In genomic region chr9:108343331-108343730, GRCm38 (mm10) we compare ENCODE assay signal across 13 mouse cellular contexts. TPM values are rescaled to one million over a fixed set of nuclear protein-coding genes. Genes with fewer than 3 reads are reported as not detected.
DNase-seq lines count a peak whose midpoint lies in the region; ATAC-seq and TF ChIP-seq lines count a peak whose summit lies in the region.
"Had no signal": no experiment of that assay in that cellular context is flagged by ENCODE, and none has a peak within 500 bp of the region (broad histone marks: within the 10 kb centered on the region; RNA-seq: fewer than 3 reads in every experiment).

No protein-coding gene starts in this region.

- no peak overlapping the region; the same call in 1 of the 2 replicates for H3K27ac ChIP-seq in heart, embryonic 13.5 days (replicated peaks)
- peak overlapping the region; percentile 52 for H3K27ac ChIP-seq in ES-Bruce4 (ENCODE audit: insufficient read depth, low read length)
- H3K27ac ChIP-seq in brown adipose tissue, adult 24 weeks (replicated peaks; ENCODE audit: low read depth, low read length): peak overlapping the region; percentile 86
- H3K27ac ChIP-seq in liver, embryonic 14.5 days: peak overlapping the region; percentile 99
- no peak overlapping the region for H3K27ac ChIP-seq in hindbrain, embryonic 14.5 days
- H3K27ac ChIP-seq: heart, embryonic 15.5 days; hindbrain, embryonic 15.5 days; neural tube, embryonic 15.5 days had no signal

- TF ChIP-seq CTCF in ES-Bruce4 (IDR thresholded peaks at IDR 0.05; ENCODE audit: low read depth, low read length): no peak
- no peak for TF ChIP-seq CTCF in liver, embryonic 14.5 days (IDR thresholded peaks at IDR 0.05; ENCODE audit: low read depth)

- H3K27me3 ChIP-seq in heart, embryonic 13.5 days (replicated peaks): no peaks in the 10 kb centered on the region
- no peaks in the 10 kb centered on the region for H3K27me3 ChIP-seq in ES-Bruce4 (ENCODE audit: control insufficient read depth, insufficient read depth, low read length, poor library complexity, severe bottlenecking)
- H3K27me3 ChIP-seq in liver, embryonic 14.5 days (ENCODE audit: control insufficient read depth, insufficient read depth, low read length): no peaks in the 10 kb centered on the region
- H3K27me3 ChIP-seq in hindbrain, embryonic 14.5 days (ENCODE audit: control insufficient read depth, insufficient read depth, low read length): no peaks in the 10 kb centered on the region
- H3K27me3 ChIP-seq: heart, embryonic 15.5 days; hindbrain, embryonic 15.5 days; neural tube, embryonic 15.5 days had no signal

- no peak for DNase-seq in heart, adult 8-10 months (ENCODE audit: low spot score)
- peak in 1 of 3 experiments; percentile 41 for DNase-seq in liver, embryonic 14.5 days (ENCODE audit: low read depth in 3 of 3, low spot score in 3 of 3)
- DNase-seq in cerebellum, adult 18-20 months: no peak
- no peak for DNase-seq in hindbrain, embryonic 14.5 days (ENCODE audit: low spot score)
- no peak for DNase-seq in thymus, postnatal 25 days
- DNase-seq: midbrain, embryonic 14.5 days had no signal

- peaks cover 2% of the 10 kb centered on the region; the same call in 1 of the 2 replicates for H3K36me3 ChIP-seq in heart, embryonic 13.5 days
- no peaks in the 10 kb centered on the region for H3K36me3 ChIP-seq in ES-Bruce4 (ENCODE audit: control insufficient read depth, insufficient read depth, low read length, poor library complexity, severe bottlenecking)
- peaks cover 24% of the 10 kb centered on the region for H3K36me3 ChIP-seq in liver, embryonic 14.5 days (replicated peaks; ENCODE audit: control insufficient read depth, insufficient read depth, low read depth)
- no peaks in the 10 kb centered on the region for H3K36me3 ChIP-seq in hindbrain, embryonic 14.5 days (replicated peaks; ENCODE audit: control insufficient read depth, insufficient read depth)
- H3K36me3 ChIP-seq: heart, embryonic 15.5 days; hindbrain, embryonic 15.5 days; neural tube, embryonic 15.5 days had no signal

- no peak overlapping the region for H3K4me3 ChIP-seq in heart, embryonic 13.5 days
- H3K4me3 ChIP-seq in ES-Bruce4 (ENCODE audit: low read depth, low read length): no peak overlapping the region
- H3K4me3 ChIP-seq in brown adipose tissue, adult 24 weeks (ENCODE audit: insufficient read depth, low read depth, low read length): no peak overlapping the region
- H3K4me3 ChIP-seq in liver, embryonic 14.5 days (ENCODE audit: insufficient read depth in 1 of 2, low read depth in 2 of 2, low read length in 2 of 2): no peak overlapping the region
- no peak overlapping the region for H3K4me3 ChIP-seq in hindbrain, embryonic 14.5 days (replicated peaks; ENCODE audit: low read length)
- H3K4me3 ChIP-seq: heart, embryonic 15.5 days; hindbrain, embryonic 15.5 days; neural tube, embryonic 15.5 days had no signal

- peaks cover 42% of the 10 kb centered on the region for H3K4me1 ChIP-seq in heart, embryonic 13.5 days
- peaks cover 3% of the 10 kb centered on the region for H3K4me1 ChIP-seq in ES-Bruce4 (ENCODE audit: control insufficient read depth, insufficient read depth, low read length)
- peaks cover 9% of the 10 kb centered on the region for H3K4me1 ChIP-seq in brown adipose tissue, adult 24 weeks (ENCODE audit: control insufficient read depth, insufficient read depth, insufficient read length, low read length)
- H3K4me1 ChIP-seq in liver, embryonic 14.5 days (replicated peaks; ENCODE audit: control insufficient read depth in 2 of 2, insufficient read depth in 2 of 2, low read length in 1 of 2): peaks cover 47 to 63% of the 10 kb centered on the region in 2 experiments
- peaks cover 21% of the 10 kb centered on the region for H3K4me1 ChIP-seq in hindbrain, embryonic 14.5 days (replicated peaks; ENCODE audit: control insufficient read depth, insufficient read depth, low read length)

- H3K4me2 ChIP-seq in heart, embryonic 13.5 days: peak overlapping the region; percentile 33; the same call in 1 of the 2 replicates
- H3K4me2 ChIP-seq in liver, embryonic 14.5 days (ENCODE audit: low read depth): peak overlapping the region; percentile 95
- H3K4me2 ChIP-seq in hindbrain, embryonic 14.5 days (replicated peaks): no peak overlapping the region
- H3K4me2 ChIP-seq: heart, embryonic 15.5 days; hindbrain, embryonic 15.5 days; neural tube, embryonic 15.5 days had no signal

- no peak for ATAC-seq in heart, embryonic 13.5 days (ENCODE audit: extremely low read depth, insufficient number of reproducible peaks, low FRiP score, low TSS enrichment)
- no peak for ATAC-seq in liver, embryonic 14.5 days (ENCODE audit: insufficient read depth)
- ATAC-seq in hindbrain, embryonic 14.5 days (ENCODE audit: low FRiP score): no peak

- 0 out of 2 replicates have a peak overlapping the region, but pooled peaks have one; percentile 19 for H3K9ac ChIP-seq in heart, embryonic 13.5 days
- H3K9ac ChIP-seq in ES-Bruce4 (ENCODE audit: low read depth, poor library complexity, severe bottlenecking): no peak overlapping the region
- H3K9ac ChIP-seq in liver, embryonic 14.5 days (replicated peaks): peak overlapping the region; percentile 100
- no peak overlapping the region for H3K9ac ChIP-seq in hindbrain, embryonic 14.5 days
- H3K9ac ChIP-seq: heart, embryonic 15.5 days; hindbrain, embryonic 15.5 days; neural tube, embryonic 15.5 days had no signal

- no peak for TF ChIP-seq EP300 in ES-Bruce4 (IDR thresholded peaks at IDR 0.05; ENCODE audit: insufficient read depth, low read depth, low read length)
- TF ChIP-seq EP300 in liver, embryonic 14.5 days (IDR thresholded peaks at IDR 0.05; ENCODE audit: low read depth): no peak

- no peaks in the 10 kb centered on the region for H3K9me3 ChIP-seq in heart, embryonic 13.5 days
- no peaks in the 10 kb centered on the region for H3K9me3 ChIP-seq in ES-Bruce4 (replicated peaks; ENCODE audit: control insufficient read depth, insufficient read depth, low read length, poor library complexity, severe bottlenecking)
- no peaks in the 10 kb centered on the region for H3K9me3 ChIP-seq in liver, embryonic 14.5 days (ENCODE audit: control insufficient read depth, low read length)
- no peaks in the 10 kb centered on the region for H3K9me3 ChIP-seq in hindbrain, embryonic 14.5 days (ENCODE audit: control insufficient read depth, low read length)
- H3K9me3 ChIP-seq: heart, embryonic 15.5 days; hindbrain, embryonic 15.5 days; neural tube, embryonic 15.5 days had no signal

- no peak for TF ChIP-seq POLR2A in ES-Bruce4 (IDR thresholded peaks at IDR 0.05; ENCODE audit: insufficient read depth, low read length)

- 91% methylated on average over 3 of the region's 3 CpGs for WGBS in heart, embryonic 13.5 days
- 31% methylated on average over 3 of the region's 3 CpGs for WGBS in liver, embryonic 14.5 days (ENCODE audit: insufficient replicate concordance)
- 88% methylated on average over 3 of the region's 3 CpGs for WGBS in hindbrain, embryonic 14.5 days

RNA-seq across cellular contexts. Expression of gene Usp4, which starts 4.3 kb away (rescaled TPM):
- polyA plus RNA-seq in heart, embryonic 13.5 days (2015; fragmentation: Nextera tagmentation; extraction: Ambion mirVana): 80.6 and 86.7 TPM in 2 replicates
- 10 to 100 TPM; 77.0 to 83.3 (median 79.8) TPM for total RNA-seq in heart, adult 8-10 months (2022)
- 69.5 and 69.9 TPM in 2 replicates for polyA plus RNA-seq in ES-Bruce4 (2011; ENCODE audit: insufficient read depth, insufficient read length, low read depth, missing spikeins)
- polyA plus RNA-seq in brown adipose tissue, adult 24 weeks (2012; ENCODE audit: insufficient read depth, insufficient read length, missing spikeins): 48.4 and 52.8 TPM in 2 replicates
- 29.2 and 38.5 TPM in 2 replicates for polyA plus RNA-seq in liver, embryonic 14.5 days (2012; rRNA removed)
- 59.3 and 67.6 TPM in 2 replicates for polyA plus RNA-seq in liver, embryonic 14.5 days (2014; fragmentation: Nextera tagmentation; extraction: Ambion mirVana)
- 127 TPM in 2 replicates for polyA plus RNA-seq in hindbrain, embryonic 14.5 days (2014; fragmentation: Nextera tagmentation; extraction: Ambion mirVana)

RNA-seq across cellular contexts. Expression of gene Gpx1, which starts 4.6 kb away (rescaled TPM):
- 825 and 854 TPM in 2 replicates for polyA plus RNA-seq in heart, embryonic 13.5 days (2015; fragmentation: Nextera tagmentation; extraction: Ambion mirVana)
- total RNA-seq in heart, adult 8-10 months (2022): 100 to 1,000 TPM in 1 of 4 experiments, 10 to 100 TPM in 3; 67.6 to 101 (median 81.7) TPM
- 172 and 194 TPM in 2 replicates for polyA plus RNA-seq in ES-Bruce4 (2011; ENCODE audit: insufficient read depth, insufficient read length, low read depth, missing spikeins)
- polyA plus RNA-seq in brown adipose tissue, adult 24 weeks (2012; ENCODE audit: insufficient read depth, insufficient read length, missing spikeins): 770 and 989 TPM in 2 replicates
- polyA plus RNA-seq in liver, embryonic 14.5 days (2012; rRNA removed): 3,084 and 3,741 TPM in 2 replicates
- polyA plus RNA-seq in liver, embryonic 14.5 days (2014; fragmentation: Nextera tagmentation; extraction: Ambion mirVana): 6,910 and 6,914 TPM in 2 replicates
- 462 and 488 TPM in 2 replicates for polyA plus RNA-seq in hindbrain, embryonic 14.5 days (2014; fragmentation: Nextera tagmentation; extraction: Ambion mirVana)

RNA-seq across cellular contexts. Expression of gene Tcta, which starts 37.4 kb away (rescaled TPM):
- polyA plus RNA-seq in heart, embryonic 13.5 days (2015; fragmentation: Nextera tagmentation; extraction: Ambion mirVana): 31.2 and 32.6 TPM in 2 replicates
- 10 to 100 TPM; 66.6 to 85.9 (median 81.5) TPM for total RNA-seq in heart, adult 8-10 months (2022)
- 4.0 and 7.0 TPM in 2 replicates for polyA plus RNA-seq in ES-Bruce4 (2011; ENCODE audit: insufficient read depth, insufficient read length, low read depth, missing spikeins)
- polyA plus RNA-seq in brown adipose tissue, adult 24 weeks (2012; ENCODE audit: insufficient read depth, insufficient read length, missing spikeins): 24.2 and 32.4 TPM in 2 replicates
- 10.4 and 10.6 TPM in 2 replicates for polyA plus RNA-seq in liver, embryonic 14.5 days (2012; rRNA removed)
- polyA plus RNA-seq in liver, embryonic 14.5 days (2014; fragmentation: Nextera tagmentation; extraction: Ambion mirVana): 10.9 and 13.2 TPM in 2 replicates
- 49.5 and 59.9 TPM in 2 replicates for polyA plus RNA-seq in hindbrain, embryonic 14.5 days (2014; fragmentation: Nextera tagmentation; extraction: Ambion mirVana)

RNA-seq across cellular contexts. Expression of gene Rhoa, which starts 37.4 kb away (rescaled TPM):
- polyA plus RNA-seq in heart, embryonic 13.5 days (2015; fragmentation: Nextera tagmentation; extraction: Ambion mirVana): 332 and 341 TPM in 2 replicates
- total RNA-seq in heart, adult 8-10 months (2022): 100 to 1,000 TPM; 196 to 229 (median 224) TPM
- 429 and 434 TPM in 2 replicates for polyA plus RNA-seq in ES-Bruce4 (2011; ENCODE audit: insufficient read depth, insufficient read length, low read depth, missing spikeins)
- polyA plus RNA-seq in brown adipose tissue, adult 24 weeks (2012; ENCODE audit: insufficient read depth, insufficient read length, missing spikeins): 299 and 302 TPM in 2 replicates
- 62.5 and 76.4 TPM in 2 replicates for polyA plus RNA-seq in liver, embryonic 14.5 days (2012; rRNA removed)
- polyA plus RNA-seq in liver, embryonic 14.5 days (2014; fragmentation: Nextera tagmentation; extraction: Ambion mirVana): 130 and 133 TPM in 2 replicates
- 206 and 214 TPM in 2 replicates for polyA plus RNA-seq in hindbrain, embryonic 14.5 days (2014; fragmentation: Nextera tagmentation; extraction: Ambion mirVana)

RNA-seq across cellular contexts. Expression of gene Amt, which starts 46.7 kb away (rescaled TPM):
- polyA plus RNA-seq in heart, embryonic 13.5 days (2015; fragmentation: Nextera tagmentation; extraction: Ambion mirVana): 10.9 and 12.9 TPM in 2 replicates
- 1 to 10 TPM; 3.8 to 6.5 (median 4.9) TPM for total RNA-seq in heart, adult 8-10 months (2022)
- 69.2 and 69.3 TPM in 2 replicates for polyA plus RNA-seq in ES-Bruce4 (2011; ENCODE audit: insufficient read depth, insufficient read length, low read depth, missing spikeins)
- polyA plus RNA-seq in brown adipose tissue, adult 24 weeks (2012; ENCODE audit: insufficient read depth, insufficient read length, missing spikeins): 2.0 and 2.8 TPM in 2 replicates
- 6.1 and 7.5 TPM in 2 replicates for polyA plus RNA-seq in liver, embryonic 14.5 days (2012; rRNA removed)
- 7.2 and 7.7 TPM in 2 replicates for polyA plus RNA-seq in liver, embryonic 14.5 days (2014; fragmentation: Nextera tagmentation; extraction: Ambion mirVana)
- polyA plus RNA-seq in hindbrain, embryonic 14.5 days (2014; fragmentation: Nextera tagmentation; extraction: Ambion mirVana): 18.6 and 24.4 TPM in 2 replicates
- total RNA-seq: common myeloid progenitor, adult 5-6 weeks had no signal

Comparison
In these comparisons a context has a peak if more than half of its experiments do, and no peak if none do; other contexts are left out.
1. H3K27ac ChIP-seq: peak in ES-Bruce4 (single experiment), brown adipose tissue, adult 24 weeks (single experiment) and liver, embryonic 14.5 days (single experiment); none in heart, embryonic 13.5 days (single experiment) and hindbrain, embryonic 14.5 days (single experiment).
2. H3K9ac ChIP-seq: peak in heart, embryonic 13.5 days (single experiment) and liver, embryonic 14.5 days (single experiment); none in ES-Bruce4 (single experiment) and hindbrain, embryonic 14.5 days (single experiment).